Mouse (Mus musculus) myocyte (in vitro differentiated cells): ENCODE data around the gene Coa4.

Experiments
- MAX ChIP-seq: IDR thresholded peaks from one replicate; pipeline ENCODE4 v1.6.1; 2011; ENCODE audit warnings: low read depth, mild to moderate bottlenecking, control low read depth
- MYOD1 ChIP-seq, 3 experiments: IDR thresholded peaks; one replicate each; pipeline ENCODE4 v1.6.1; 2011; ENCODE audit warnings: control low read depth in 2 of 3, low read depth in 2 of 3, mild to moderate bottlenecking in 2 of 3, moderate library complexity in 1 of 3; ENCODE audit not compliant: insufficient read length in 2 of 3, control insufficient read depth in 1 of 3
- POLR2A ChIP-seq: IDR thresholded peaks from one replicate; pipeline ENCODE4 v1.6.1; 2011; ENCODE audit warnings: low read depth, mild to moderate bottlenecking, control low read depth, moderate library complexity; ENCODE audit not compliant: insufficient read length
- POLR2AphosphoS2 ChIP-seq: IDR thresholded peaks from one replicate; pipeline ENCODE4 v1.6.1; 2011; ENCODE audit warnings: low read depth, control low read depth; ENCODE audit not compliant: insufficient read length

GRCm38 (mm10) chr7:100582727-100583236 is 45.9 kb downstream of the Coa4 start:
- peak; percentile 44 for TF ChIP-seq POLR2A
- no peak for TF ChIP-seq MYOD1 (IDR thresholded peaks at IDR 0.05; ENCODE audit: control insufficient read depth in 1 of 3, insufficient read length in 2 of 3, low read depth in 2 of 3)
- TF ChIP-seq POLR2AphosphoS2: peak; percentile 66
- no peak for TF ChIP-seq MAX
